Mouse (Mus musculus) MEL (cell line): Measurements from ENCODE around the gene Il16. TPM values are rescaled to one million over a fixed set of nuclear protein-coding genes. Genes with fewer than 3 reads are reported as not detected.

Experiments
- DNase-seq: peaks from one replicate; pipeline ENCODE4 v3.0.0; 2011; ENCODE audit warnings: low read depth, low spot score
- H3K27ac ChIP-seq: 2 replicates; pipeline ENCODE4 v1.5.1; 2012; ENCODE audit warnings: low read depth, mild to moderate bottlenecking, control low read depth, low read length, moderate library complexity; ENCODE audit not compliant: control insufficient read depth
- H3K27me3 ChIP-seq, 2 experiments: fragments of 150-350 bp in 1 of 2; sonication (generic) in 1 of 2; 2 replicates each; pipeline ENCODE4 v1.6.1; 2012; ENCODE audit warnings: low read length in 2 of 2, mild to moderate bottlenecking in 2 of 2, improper control_type of control experiment in 1 of 2, moderate library complexity in 1 of 2; ENCODE audit not compliant: insufficient read depth in 2 of 2, control insufficient read depth in 1 of 2
- H3K36me3 ChIP-seq, 2 experiments: 2 replicates each; pipeline ENCODE4 v1.6.1; 2012 to 2014; ENCODE audit warnings: low read length in 2 of 2, improper control_type of control experiment in 1 of 2, inconsistent platforms in 1 of 2, mild to moderate bottlenecking in 1 of 2; ENCODE audit not compliant: insufficient read depth in 2 of 2, control insufficient read depth in 1 of 2
- H3K4me1 ChIP-seq, 2 experiments: fragments of 150-350 bp in 1 of 2; sonication (generic) in 1 of 2; 2 replicates each; pipeline ENCODE4 v1.6.1; 2012; ENCODE audit warnings: low read length in 2 of 2, improper control_type of control experiment in 1 of 2, mild to moderate bottlenecking in 1 of 2; ENCODE audit not compliant: insufficient read depth in 2 of 2, control insufficient read depth in 1 of 2
- H3K4me3 ChIP-seq, 2 experiments: fragments of 150-350 bp in 1 of 2; sonication (generic) in 1 of 2; 2 replicates each; pipeline ENCODE4 v1.5.1; 2012; ENCODE audit warnings: low read depth in 2 of 2, low read length in 2 of 2, mild to moderate bottlenecking in 2 of 2, moderate library complexity in 2 of 2, control low read depth in 1 of 2, improper control_type of control experiment in 1 of 2; ENCODE audit not compliant: control insufficient read depth in 1 of 2, insufficient read depth in 1 of 2
- H3K79me2 ChIP-seq: 2 replicates; pipeline ENCODE4 v1.6.1; 2012; ENCODE audit warnings: mild to moderate bottlenecking, low read length, moderate library complexity; ENCODE audit not compliant: control insufficient read depth, poor library complexity, insufficient read depth
- H3K9ac ChIP-seq: 2 replicates; pipeline ENCODE4 v1.6.1; 2012; ENCODE audit warnings: low read depth, mild to moderate bottlenecking, control low read depth, low read length, moderate library complexity; ENCODE audit not compliant: control insufficient read depth, poor library complexity, severe bottlenecking
- H3K9me3 ChIP-seq: fragments of 150-350 bp; sonication (generic); replicated peaks from 2 replicates; pipeline ENCODE4 v1.6.1; 2012; ENCODE audit warnings: mild to moderate bottlenecking, low read length, improper control_type of control experiment, moderate library complexity; ENCODE audit not compliant: insufficient read depth
- CHD1 ChIP-seq: IDR thresholded peaks from 2 replicates; pipeline ENCODE4 v1.6.1; 2012; ENCODE audit warnings: low read depth, mild to moderate bottlenecking, inconsistent platforms, low read length, improper control_type of control experiment
- CTCF ChIP-seq, 3 experiments: IDR thresholded peaks in 2 of 3; conservative IDR thresholded peaks in 1 of 3; 2 replicates each; pipeline ENCODE4 v1.5.1; 2011 to 2012; ENCODE audit warnings: low read length in 3 of 3, low read depth in 2 of 3, mild to moderate bottlenecking in 2 of 3, improper control_type of control experiment in 1 of 3, inconsistent platforms in 1 of 3, mixed read lengths in 1 of 3, moderate library complexity in 1 of 3; ENCODE audit not compliant: control insufficient read depth in 1 of 3, insufficient read depth in 1 of 3, poor library complexity in 1 of 3, severe bottlenecking in 1 of 3
- E2F4 ChIP-seq: IDR thresholded peaks from 2 replicates; pipeline ENCODE4 v1.6.1; 2011; ENCODE audit warnings: low read depth, low read length, improper control_type of control experiment, borderline replicate concordance
- ELF1 ChIP-seq: IDR thresholded peaks from 2 replicates; pipeline ENCODE4 v1.6.1; 2014; ENCODE audit warnings: low read depth, mild to moderate bottlenecking, inconsistent platforms, low read length, improper control_type of control experiment, moderate library complexity
- ETS1 ChIP-seq: IDR thresholded peaks from 2 replicates; pipeline ENCODE4 v1.6.1; 2012; ENCODE audit warnings: low read depth, mild to moderate bottlenecking, inconsistent platforms, low read length, improper control_type of control experiment, moderate library complexity
- HCFC1 ChIP-seq: IDR thresholded peaks from 2 replicates; pipeline ENCODE4 v1.6.1; 2012; ENCODE audit warnings: low read depth, mild to moderate bottlenecking, inconsistent platforms, low read length, improper control_type of control experiment, moderate library complexity
- MAX ChIP-seq: IDR thresholded peaks from 2 replicates; pipeline ENCODE4 v1.6.1; 2011; ENCODE audit warnings: low read length, improper control_type of control experiment
- MEF2A ChIP-seq: IDR thresholded peaks from 2 replicates; pipeline ENCODE4 v1.6.1; 2014; ENCODE audit warnings: low read depth, mild to moderate bottlenecking, inconsistent platforms, low read length, improper control_type of control experiment; ENCODE audit not compliant: poor library complexity, insufficient replicate concordance, severe bottlenecking; ENCODE audit errors: extremely low read depth
- MXI1 ChIP-seq: IDR thresholded peaks from 2 replicates; pipeline ENCODE4 v1.6.1; 2011; ENCODE audit warnings: mild to moderate bottlenecking, low read depth, low read length, improper control_type of control experiment
- MYB ChIP-seq: IDR thresholded peaks from 2 replicates; pipeline ENCODE4 v1.6.1; 2011; ENCODE audit warnings: mild to moderate bottlenecking, low read depth, low read length, improper control_type of control experiment
- MYC ChIP-seq: IDR thresholded peaks from 2 replicates; pipeline ENCODE4 v1.6.1; 2011; ENCODE audit warnings: low read depth, mild to moderate bottlenecking, low read length, improper control_type of control experiment, moderate library complexity
- POLR2AphosphoS2 ChIP-seq: IDR thresholded peaks from 2 replicates; pipeline ENCODE4 v1.6.1; 2011; ENCODE audit warnings: low read length, improper control_type of control experiment
- RAD21 ChIP-seq: IDR thresholded peaks from 2 replicates; pipeline ENCODE4 v1.6.1; 2011; ENCODE audit warnings: mild to moderate bottlenecking, low read depth, low read length, improper control_type of control experiment
- RCOR1 ChIP-seq: IDR thresholded peaks from 2 replicates; pipeline ENCODE4 v1.6.1; 2012; ENCODE audit warnings: low read depth, mild to moderate bottlenecking, inconsistent platforms, low read length, improper control_type of control experiment
- TAL1 ChIP-seq: IDR thresholded peaks from 2 replicates; pipeline ENCODE4 v1.6.1; 2012; ENCODE audit warnings: mild to moderate bottlenecking, inconsistent platforms, low read length, moderate library complexity, mixed read lengths
- TCF12 ChIP-seq: IDR thresholded peaks from 2 replicates; pipeline ENCODE4 v1.6.1; 2014; ENCODE audit warnings: low read depth, mild to moderate bottlenecking, inconsistent platforms, low read length, improper control_type of control experiment, moderate library complexity
- USF1 ChIP-seq: IDR thresholded peaks from 2 replicates; pipeline ENCODE4 v1.6.1; 2014; ENCODE audit warnings: low read depth, mild to moderate bottlenecking, inconsistent platforms, low read length, improper control_type of control experiment, moderate library complexity
- USF2 ChIP-seq, 2 experiments: IDR thresholded peaks; 2 replicates each; pipeline ENCODE4 v1.6.1; 2011 to 2012; ENCODE audit warnings: improper control_type of control experiment in 2 of 2, low read length in 2 of 2, borderline replicate concordance in 1 of 2, inconsistent platforms in 1 of 2, low read depth in 1 of 2, mild to moderate bottlenecking in 1 of 2; ENCODE audit not compliant: insufficient read depth in 1 of 2
- ZC3H11A ChIP-seq: IDR thresholded peaks from 2 replicates; pipeline ENCODE4 v1.6.1; 2012; ENCODE audit warnings: low read depth, mild to moderate bottlenecking, inconsistent platforms, low read length, improper control_type of control experiment
- ZKSCAN1 ChIP-seq: IDR thresholded peaks from 2 replicates; pipeline ENCODE4 v1.6.1; 2012; ENCODE audit warnings: low read depth, mild to moderate bottlenecking, inconsistent platforms, low read length, improper control_type of control experiment, moderate library complexity
- ZMIZ1 ChIP-seq: IDR thresholded peaks from 2 replicates; pipeline ENCODE4 v1.6.1; 2012; ENCODE audit warnings: low read depth, mild to moderate bottlenecking, inconsistent platforms, low read length, improper control_type of control experiment, moderate library complexity
- ZNF384 ChIP-seq: IDR thresholded peaks from 2 replicates; pipeline ENCODE4 v1.6.1; 2012; ENCODE audit warnings: low read depth, mild to moderate bottlenecking, inconsistent platforms, low read length, improper control_type of control experiment
- polyA plus RNA-seq, 2 experiments: library from polyadenylated mRNA; stranded (reverse) in 1 of 2; unstranded in 1 of 2; fragments of >175 nt in 1 of 2; fragments of >200 nt in 1 of 2; gene quantifications; 2 replicates each; pipeline versions ENCODE4 v1.2.1 to v1.2.4; 2012; ENCODE audit warnings: low replicate concordance in 2 of 2, low read depth in 1 of 2; ENCODE audit not compliant: insufficient read length in 2 of 2, insufficient read depth in 1 of 2, missing spikeins in 1 of 2
- total RNA-seq: library from RNA; depleted of rRNA; stranded (reverse); fragments of 300-350 nt; gene quantifications from 2 replicates; pipeline ENCODE4 v1.2.3, GENCODE M21; 2012

The Il16 gene
- total and polyA plus RNA-seq, 3 experiments, result 0.04 to 0.10 TPM; not detected in 1

DNA sequence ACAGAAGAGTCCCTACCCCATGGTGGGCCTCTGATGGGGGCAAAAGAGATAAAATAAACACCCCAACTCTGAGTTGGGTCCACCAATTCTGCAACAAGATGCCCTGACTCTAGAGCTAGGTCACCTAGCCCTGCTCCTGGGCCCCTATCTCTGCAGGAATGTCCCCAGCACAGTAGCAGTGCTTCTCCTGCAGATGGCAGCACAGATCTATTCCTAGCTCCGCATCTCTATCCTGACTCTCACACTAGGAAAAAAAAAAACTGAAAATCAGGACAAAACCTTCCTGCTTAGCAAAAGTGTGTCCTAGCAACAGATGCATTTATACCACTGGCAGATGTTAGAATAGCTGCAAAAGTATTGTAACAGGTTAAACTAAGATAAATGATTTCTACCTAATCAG lies 76.8 kb downstream of the Il16 start:
- no peaks in the 10 kb centered on the region for H3K4me1 ChIP-seq
- DNase-seq, result no peak

DNA sequence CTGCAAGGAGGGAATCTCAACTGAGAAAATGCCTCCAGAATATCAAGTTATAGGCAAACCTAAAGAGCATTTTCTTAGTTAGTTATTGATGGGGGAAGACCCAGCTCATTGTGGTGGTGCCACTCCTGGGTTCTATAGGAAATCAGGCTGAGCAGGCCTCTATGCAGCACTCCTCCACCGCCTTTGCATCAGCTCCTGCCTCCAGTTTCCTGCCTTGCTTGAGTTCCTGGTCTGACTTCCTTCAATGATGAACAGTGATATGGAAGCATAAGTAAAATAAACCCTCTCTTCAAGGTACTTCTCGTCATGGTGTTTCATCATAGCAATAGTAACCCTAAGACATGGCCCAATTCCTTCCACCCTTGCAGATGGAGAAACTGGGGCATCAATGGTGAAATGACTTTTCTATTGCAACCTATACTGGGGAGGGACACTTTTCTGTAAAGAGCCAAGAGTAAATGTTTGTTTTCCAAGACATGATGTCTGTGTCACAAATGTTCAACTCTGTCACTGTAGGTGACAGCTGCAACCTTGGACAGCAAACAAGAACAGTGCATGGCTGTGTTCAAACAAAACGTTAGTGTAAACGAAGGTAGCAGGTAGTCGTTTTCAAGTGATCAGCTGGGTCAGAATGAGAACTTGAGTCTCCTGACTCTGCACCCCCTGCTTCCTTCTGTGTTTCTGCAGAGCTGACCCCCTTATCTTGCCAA lies 77.4 kb downstream of the Il16 start:
- TF ChIP-seq RCOR1, result no peak
- no peak for TF ChIP-seq ETS1
- TF ChIP-seq USF2 (IDR thresholded peaks at IDR 0.05; ENCODE audit: borderline replicate concordance in 1 of 2, insufficient read depth in 1 of 2, low read depth in 1 of 2, low read length in 2 of 2), result no peak
- no peak for TF ChIP-seq E2F4
- no peak for TF ChIP-seq ZKSCAN1
- no peak for TF ChIP-seq MYB
- TF ChIP-seq HCFC1, result no peak
- no peak for TF ChIP-seq TCF12
- TF ChIP-seq CTCF (IDR thresholded peaks at IDR 0.05 in 2 of 3, conservative IDR thresholded peaks at IDR 0.05 in 1 of 3; ENCODE audit: control insufficient read depth in 1 of 3, insufficient read depth in 1 of 3, low read depth in 2 of 3, low read length in 3 of 3, poor library complexity in 1 of 3, severe bottlenecking in 1 of 3), result no peak
- TF ChIP-seq MAX, result no peak
- TF ChIP-seq MYC, result no peak
- TF ChIP-seq ZNF384, result no peak
- TF ChIP-seq ZMIZ1, result no peak
- TF ChIP-seq USF1, result no peak
- Histone ChIP-seq H3K36me3 (no peaks in the 10 kb centered on the region), H3K27me3 (no peaks in the 10 kb centered on the region; a peak in 1 of 4 replicates), H3K4me3 (no peak overlapping the region), H3K9me3 (no peaks in the 10 kb centered on the region), H3K9ac (no peak overlapping the region), H3K4me1 (no peaks in the 10 kb centered on the region), H3K79me2 (no peaks in the 10 kb centered on the region), H3K27ac (no peak overlapping the region)
- DNase-seq, result no peak

More for the DNA sequence above, 76.8 kb downstream of the Il16 start:
- TF ChIP-seq E2F4, result no peak
- no peak for TF ChIP-seq CHD1
- no peak for TF ChIP-seq RCOR1
- TF ChIP-seq ZC3H11A, result no peak
- no peak for TF ChIP-seq MEF2A
- peak; percentile 22 for TF ChIP-seq RAD21
- TF ChIP-seq MXI1, result no peak
- TF ChIP-seq CTCF (IDR thresholded peaks at IDR 0.05 in 2 of 3, conservative IDR thresholded peaks at IDR 0.05 in 1 of 3; ENCODE audit: control insufficient read depth in 1 of 3, insufficient read depth in 1 of 3, low read depth in 2 of 3, low read length in 3 of 3, poor library complexity in 1 of 3, severe bottlenecking in 1 of 3), result peak; percentile 15 to 44 (median 34); a peak in 5 of 6 replicates
- TF ChIP-seq ELF1, result no peak
- no peak for TF ChIP-seq POLR2AphosphoS2
- TF ChIP-seq TAL1, result no peak
- TF ChIP-seq USF1, result no peak
- no peak overlapping the region for H3K4me3 ChIP-seq
- no peaks in the 10 kb centered on the region for H3K9me3 ChIP-seq
- H3K27me3 ChIP-seq, result no peaks in the 10 kb centered on the region; a peak in 1 of 4 replicates
- no peaks in the 10 kb centered on the region for H3K79me2 ChIP-seq
- no peak overlapping the region for H3K9ac ChIP-seq
- no peaks in the 10 kb centered on the region for H3K36me3 ChIP-seq
- no peak overlapping the region for H3K27ac ChIP-seq
